9 mouse cellular contexts compared by ENCODE assay signal in genomic region chr9:106675480-106675879, GRCm38 (mm10). TPM values are rescaled to one million over a fixed set of nuclear protein-coding genes. Genes with fewer than 3 reads are reported as not detected.
DNase-seq lines count a peak whose midpoint lies in the region; ATAC-seq and TF ChIP-seq lines count a peak whose summit lies in the region.
"Had no signal": no experiment of that assay in that cellular context is flagged by ENCODE, and none has a peak within 500 bp of the region (broad histone marks: within the 10 kb centered on the region; RNA-seq: fewer than 3 reads in every experiment).

No protein-coding gene starts in this region.

- no peaks in the 10 kb centered on the region for H3K27me3 ChIP-seq in C2C12 (ENCODE audit: control insufficient read depth, insufficient read depth, insufficient read length)
- no peaks in the 10 kb centered on the region for H3K27me3 ChIP-seq in heart, embryonic 12.5 days (replicated peaks)
- H3K27me3 ChIP-seq in liver, embryonic 11.5 days (replicated peaks; ENCODE audit: control insufficient read depth, insufficient read depth, low read length) = no peaks in the 10 kb centered on the region
- H3K27me3 ChIP-seq in stomach, embryonic 14.5 days (ENCODE audit: control insufficient read depth, insufficient read depth, low read length) = no peaks in the 10 kb centered on the region
- H3K27me3 ChIP-seq: embryonic facial prominence, embryonic 13.5 days had no signal

- peak; percentile 89 for DNase-seq in kidney, postnatal 10 days
- peak; percentile 76 for DNase-seq in liver, embryonic 11.5 days (ENCODE audit: low spot score)
- peak; percentile 82 for DNase-seq in neural tube, embryonic 10.5 days (ENCODE audit: extremely low spot score, low spot score)

- H3K79me2 ChIP-seq in C2C12 (ENCODE audit: control insufficient read depth, insufficient read depth) = no peaks in the 10 kb centered on the region

- peak; percentile 47 for TF ChIP-seq CTCF in C2C12 (IDR thresholded peaks at IDR 0.05; ENCODE audit: control insufficient read depth, insufficient read depth, insufficient read length)
- peak; percentile 88 for TF ChIP-seq CTCF in bone marrow, adult 2 months (IDR thresholded peaks at IDR 0.05; ENCODE audit: control insufficient read depth, insufficient read depth, low read length)

- peak; percentile 69 for ATAC-seq in erythroblast, adult 5-6 weeks (replicated peaks; ENCODE audit: low FRiP score, poor library complexity, severe bottlenecking)
- ATAC-seq in heart, embryonic 12.5 days (ENCODE audit: insufficient number of reproducible peaks, low FRiP score) = peak; percentile 60; the same call in 1 of the 2 replicates
- ATAC-seq in liver, embryonic 11.5 days (replicated peaks; ENCODE audit: low FRiP score) = peak; percentile 42
- ATAC-seq in stomach, embryonic 14.5 days (ENCODE audit: insufficient number of reproducible peaks, insufficient read depth, low FRiP score, low read depth) = peak; percentile 83

- H3K27ac ChIP-seq in bone marrow, adult 2 months (ENCODE audit: control insufficient read depth, insufficient read depth, low read depth, low read length, poor library complexity) = no peak overlapping the region
- no peak overlapping the region for H3K27ac ChIP-seq in heart, embryonic 12.5 days (ENCODE audit: poor library complexity, severe bottlenecking)
- H3K27ac ChIP-seq in liver, embryonic 11.5 days (ENCODE audit: low read depth, low read length) = no peak overlapping the region
- no peak overlapping the region for H3K27ac ChIP-seq in stomach, embryonic 14.5 days (ENCODE audit: low read length)
- H3K27ac ChIP-seq: embryonic facial prominence, embryonic 13.5 days had no signal

- 0% methylated on average over 1 of the region's 1 CpGs for WGBS in bone marrow, adult 2 months
- WGBS in heart, embryonic 12.5 days = 0% methylated on average over 1 of the region's 1 CpGs
- WGBS in liver, embryonic 11.5 days = 0% methylated on average over 1 of the region's 1 CpGs
- WGBS in stomach, embryonic 14.5 days = 2% methylated on average over 1 of the region's 1 CpGs

- no peaks in the 10 kb centered on the region for H3K9me3 ChIP-seq in heart, embryonic 12.5 days (replicated peaks)
- H3K9me3 ChIP-seq in liver, embryonic 11.5 days (ENCODE audit: control insufficient read depth, low read length) = no peaks in the 10 kb centered on the region
- no peaks in the 10 kb centered on the region for H3K9me3 ChIP-seq in stomach, embryonic 14.5 days (ENCODE audit: control insufficient read depth, low read depth, low read length)
- H3K9me3 ChIP-seq: embryonic facial prominence, embryonic 13.5 days had no signal

- no peaks in the 10 kb centered on the region for H3K79me3 ChIP-seq in C2C12 (ENCODE audit: low read depth)

- TF ChIP-seq POLR2A in bone marrow, adult 2 months (IDR thresholded peaks at IDR 0.05; ENCODE audit: borderline replicate concordance, control insufficient read depth, low read depth, low read length) = no peak

- H3K9ac ChIP-seq in heart, embryonic 12.5 days = no peak overlapping the region
- H3K9ac ChIP-seq in liver, embryonic 11.5 days (ENCODE audit: low read depth, low read length) = no peak overlapping the region
- H3K9ac ChIP-seq in stomach, embryonic 14.5 days (replicated peaks; ENCODE audit: low read depth, low read length) = no peak overlapping the region
- H3K9ac ChIP-seq: embryonic facial prominence, embryonic 13.5 days had no signal

- H3K4me2 ChIP-seq in heart, embryonic 12.5 days = no peak overlapping the region
- H3K4me2 ChIP-seq in liver, embryonic 11.5 days = no peak overlapping the region
- H3K4me2 ChIP-seq in stomach, embryonic 14.5 days (replicated peaks; ENCODE audit: low read depth, low read length) = no peak overlapping the region
- H3K4me2 ChIP-seq: embryonic facial prominence, embryonic 13.5 days had no signal

- H3K4me1 ChIP-seq in bone marrow, adult 2 months (ENCODE audit: control insufficient read depth, insufficient read depth, low read length) = no peaks in the 10 kb centered on the region
- peaks cover 14% of the 10 kb centered on the region for H3K4me1 ChIP-seq in heart, embryonic 12.5 days (replicated peaks)
- peaks cover 6% of the 10 kb centered on the region; the same call in 1 of the 2 replicates for H3K4me1 ChIP-seq in liver, embryonic 11.5 days (replicated peaks; ENCODE audit: control insufficient read depth, insufficient read depth, low read length)
- H3K4me1 ChIP-seq in stomach, embryonic 14.5 days (ENCODE audit: control insufficient read depth, insufficient read depth, low read length) = no peaks in the 10 kb centered on the region
- H3K4me1 ChIP-seq: embryonic facial prominence, embryonic 13.5 days had no signal

- H3ac ChIP-seq in C2C12 (ENCODE audit: control insufficient read depth, insufficient read length, low read depth) = no peak overlapping the region

- H3K36me3 ChIP-seq in C2C12 (ENCODE audit: control insufficient read depth, insufficient read depth) = peaks cover 33% of the 10 kb centered on the region
- H3K36me3 ChIP-seq in heart, embryonic 12.5 days = peaks cover 53% of the 10 kb centered on the region
- H3K36me3 ChIP-seq in liver, embryonic 11.5 days (ENCODE audit: control insufficient read depth, insufficient read depth, low read length) = peaks cover 2% of the 10 kb centered on the region; the same call in 1 of the 2 replicates
- peaks cover 32% of the 10 kb centered on the region; the same call in 1 of the 2 replicates for H3K36me3 ChIP-seq in stomach, embryonic 14.5 days (ENCODE audit: control insufficient read depth, insufficient read depth, low read length)

- H3K4me3 ChIP-seq in C2C12 (ENCODE audit: insufficient read depth, poor library complexity, severe bottlenecking) = no peak overlapping the region
- H3K4me3 ChIP-seq in bone marrow, adult 2 months (replicated peaks; ENCODE audit: control insufficient read depth, low read depth, low read length) = no peak overlapping the region
- H3K4me3 ChIP-seq in heart, embryonic 12.5 days = no peak overlapping the region
- H3K4me3 ChIP-seq in liver, embryonic 11.5 days (ENCODE audit: low read depth, low read length) = no peak overlapping the region
- H3K4me3 ChIP-seq in stomach, embryonic 14.5 days (ENCODE audit: low read depth, low read length) = no peak overlapping the region
- H3K4me3 ChIP-seq: embryonic facial prominence, embryonic 13.5 days had no signal

TF ChIP-seq in C2C12, 6 proteins besides CTCF, POLR2A, EP300 and RAD21:
- no peak for TF ChIP-seq FOSL1 (IDR thresholded peaks at IDR 0.05; ENCODE audit: insufficient read depth, low read length, poor library complexity, severe bottlenecking)
- no peak for TF ChIP-seq MYOD1 (IDR thresholded peaks at IDR 0.05; ENCODE audit: control insufficient read depth, insufficient read length, low read depth)
- TF ChIP-seq USF1 (IDR thresholded peaks at IDR 0.05; ENCODE audit: low read depth) = no peak
TF ChIP-seq in C2C12: peak in this region for 0.

RNA-seq across cellular contexts. Expression of gene Tex264, which starts 10.2 kb away (rescaled TPM):
- 79.0 TPM for polyA plus RNA-seq in C2C12 (2012; fragmentation: generic; extraction: Trizol)
- polyA plus RNA-seq in bone marrow, adult 2 months (2011; ENCODE audit: insufficient read depth, insufficient read length, low replicate concordance, missing spikeins) = 8.8 and 12.5 TPM in 2 replicates
- total RNA-seq in erythroblast, adult 5-6 weeks (2015; ENCODE audit: low replicate concordance) = 1.9 and 9.0 TPM in 2 replicates
- 8.8 and 10.9 TPM in 2 replicates for total RNA-seq in erythroblast, adult 5-6 weeks (2017; ENCODE audit: low replicate concordance)
- polyA plus RNA-seq in heart, embryonic 12.5 days (2016; fragmentation: Nextera tagmentation; extraction: Ambion mirVana) = 37.3 and 39.4 TPM in 2 replicates
- polyA plus RNA-seq in liver, embryonic 11.5 days (2014; fragmentation: Nextera tagmentation; extraction: Ambion mirVana) = 29.3 and 33.1 TPM in 2 replicates
- polyA plus RNA-seq in stomach, embryonic 14.5 days (2014; fragmentation: Nextera tagmentation; extraction: Ambion mirVana) = 53.3 and 55.9 TPM in 2 replicates

RNA-seq across cellular contexts. Expression of gene Grm2, which starts 19.6 kb away (rescaled TPM):
- polyA plus RNA-seq in C2C12 (2012; fragmentation: generic; extraction: Trizol) = not detected
- polyA plus RNA-seq in bone marrow, adult 2 months (2011; ENCODE audit: insufficient read depth, insufficient read length, low replicate concordance, missing spikeins) = not detected in 2 replicates
- total RNA-seq in erythroblast, adult 5-6 weeks (2015; ENCODE audit: low replicate concordance) = not detected in 2 replicates
- total RNA-seq in erythroblast, adult 5-6 weeks (2017; ENCODE audit: low replicate concordance) = not detected in 2 replicates
- polyA plus RNA-seq in heart, embryonic 12.5 days (2016; fragmentation: Nextera tagmentation; extraction: Ambion mirVana) = not detected in 2 replicates
- not detected in 2 replicates for polyA plus RNA-seq in liver, embryonic 11.5 days (2014; fragmentation: Nextera tagmentation; extraction: Ambion mirVana)
- not detected in 2 replicates for polyA plus RNA-seq in stomach, embryonic 14.5 days (2014; fragmentation: Nextera tagmentation; extraction: Ambion mirVana)

RNA-seq across cellular contexts. Expression of gene Iqcf6, which starts 49.1 kb away (rescaled TPM):
- polyA plus RNA-seq in C2C12 (2012; fragmentation: generic; extraction: Trizol) = not detected
- polyA plus RNA-seq in bone marrow, adult 2 months (2011; ENCODE audit: insufficient read depth, insufficient read length, low replicate concordance, missing spikeins) = not detected in 2 replicates
- not detected in 2 replicates for total RNA-seq in erythroblast, adult 5-6 weeks (2015; ENCODE audit: low replicate concordance)
- not detected in 2 replicates for total RNA-seq in erythroblast, adult 5-6 weeks (2017; ENCODE audit: low replicate concordance)
- polyA plus RNA-seq in heart, embryonic 12.5 days (2016; fragmentation: Nextera tagmentation; extraction: Ambion mirVana) = not detected in 2 replicates
- polyA plus RNA-seq in liver, embryonic 11.5 days (2014; fragmentation: Nextera tagmentation; extraction: Ambion mirVana) = not detected in 2 replicates
- polyA plus RNA-seq in stomach, embryonic 14.5 days (2014; fragmentation: Nextera tagmentation; extraction: Ambion mirVana) = not detected in 2 replicates
- polyA plus RNA-seq: embryonic facial prominence, embryonic 13.5 days had no signal
